Mouse (Mus musculus): ENCODE results near the gene Hmcn2. TPM values are rescaled to one million over a fixed set of nuclear protein-coding genes. Genes with fewer than 3 reads are reported as not detected.

Hmcn2 gene
- total and polyA plus RNA-seq, 3 experiments = 1.0 to 5.7 (median 2.1) TPM

GRCm38 (mm10) chr2:31473941-31474340 is 159.7 kb downstream of the Hmcn2 start:
- no peaks in the 10 kb centered on the region for H3K79me2 ChIP-seq (replicated peaks; ENCODE audit: control insufficient read depth, extremely low read depth, insufficient read depth, poor library complexity, severe bottlenecking)
- H3K9me3 ChIP-seq (replicated peaks; ENCODE audit: low read length) = peaks cover 5% of the 10 kb centered on the region
- TF ChIP-seq USF2 (conservative IDR thresholded peaks at IDR 0.05; ENCODE audit: low read depth, low read length) = no peak
- TF ChIP-seq JUN (IDR thresholded peaks at IDR 0.05; ENCODE audit: insufficient read depth, low read depth, low read length) = no peak
- no peak for TF ChIP-seq ELF1 (IDR thresholded peaks at IDR 0.05; ENCODE audit: low read depth, low read length)
- TF ChIP-seq SMC3 (IDR thresholded peaks at IDR 0.05; ENCODE audit: low read depth, low read length) = no peak
- TF ChIP-seq MAFK (IDR thresholded peaks at IDR 0.05; ENCODE audit: insufficient replicate concordance, low read length) = no peak
- TF ChIP-seq CTCF (conservative IDR thresholded peaks at IDR 0.05 in 1 of 2, IDR thresholded peaks at IDR 0.05 in 1 of 2; ENCODE audit: low read depth in 2 of 2, low read length in 2 of 2) = peak; percentile 55 to 64
- no peak for TF ChIP-seq UBTF (IDR thresholded peaks at IDR 0.05; ENCODE audit: low read depth, low read length)
- dilution Hi-C loops (cut with MboI; ENCODE audit: extremely low pct_ligation_motif_present, extremely low pct_unique_long_range_greater_than_20kb, low sequenced_read_pairs) = no loop called here
- peaks cover 12 to 74% of the 10 kb centered on the region in 2 experiments for H3K4me1 ChIP-seq (ENCODE audit: control insufficient read depth in 1 of 2, insufficient read depth in 2 of 2)
- in situ Hi-C loops (cut with MboI; ENCODE audit: low pct_ligation_motif_present, low pct_unique_long_range_greater_than_20kb, low sequenced_read_pairs) = loop anchor here (5.0 to 25.0 kb wide), 2 partner anchors 42 to 412 kb away; no protein-coding TSS in a partner anchor
- H3K4me2 ChIP-seq (ENCODE audit: insufficient read depth, low read depth, poor library complexity, severe bottlenecking) = no peak overlapping the region
- no peak overlapping the region for H3K4me3 ChIP-seq (replicated peaks in 1 of 3; ENCODE audit: low read depth in 2 of 3, low read length in 2 of 3, poor library complexity in 1 of 3)
- no peak overlapping the region for H3K27ac ChIP-seq (ENCODE audit: insufficient read depth, low read depth)
- no peak for DNase-seq (ENCODE audit: extremely low read depth)
- no peaks in the 10 kb centered on the region for H3K27me3 ChIP-seq (replicated peaks)
- peaks cover 5 to 54% of the 10 kb centered on the region in 2 experiments for H3K36me3 ChIP-seq (replicated peaks in 1 of 2; ENCODE audit: control insufficient read depth in 1 of 2, insufficient read depth in 1 of 2, low read length in 1 of 2)
- H3K9ac ChIP-seq (ENCODE audit: insufficient read depth, low read depth) = no peak overlapping the region

GRCm38 (mm10) chr2:31474686-31475085 is 160.5 kb downstream of the Hmcn2 start:
- Histone ChIP-seq H3K4me1 (ENCODE audit: control insufficient read depth in 1 of 2, insufficient read depth in 2 of 2) (peaks cover 12 to 66% of the 10 kb centered on the region in 2 experiments), H3K4me3 (replicated peaks in 1 of 3; ENCODE audit: low read depth in 2 of 3, low read length in 2 of 3, poor library complexity in 1 of 3) (no peak overlapping the region), H3K4me2 (ENCODE audit: insufficient read depth, low read depth, poor library complexity, severe bottlenecking) (no peak overlapping the region), H3K9ac (ENCODE audit: insufficient read depth, low read depth) (no peak overlapping the region), H3K79me2 (replicated peaks; ENCODE audit: control insufficient read depth, extremely low read depth, insufficient read depth, poor library complexity, severe bottlenecking) (no peaks in the 10 kb centered on the region), H3K36me3 (replicated peaks in 1 of 2; ENCODE audit: control insufficient read depth in 1 of 2, insufficient read depth in 1 of 2, low read length in 1 of 2) (peaks cover 10 to 62% of the 10 kb centered on the region in 2 experiments), H3K27me3 (replicated peaks) (no peaks in the 10 kb centered on the region), H3K9me3 (replicated peaks; ENCODE audit: low read length) (peaks cover 5% of the 10 kb centered on the region), H3K27ac (ENCODE audit: insufficient read depth, low read depth) (no peak overlapping the region)
- TF ChIP-seq JUND (conservative IDR thresholded peaks at IDR 0.05; ENCODE audit: low read depth, low read length) = no peak
- TF ChIP-seq MXI1 (IDR thresholded peaks at IDR 0.05; ENCODE audit: low read depth, low read length) = no peak
- TF ChIP-seq EP300 (IDR thresholded peaks at IDR 0.05; ENCODE audit: low read length) = no peak
- no peak for TF ChIP-seq USF1 (IDR thresholded peaks at IDR 0.05; ENCODE audit: low read depth, low read length)
- no peak for TF ChIP-seq RCOR1 (conservative IDR thresholded peaks at IDR 0.05; ENCODE audit: low read depth, low read length)
- no peak for TF ChIP-seq GABPA (IDR thresholded peaks at IDR 0.05; ENCODE audit: insufficient replicate concordance, low read depth, low read length)
- TF ChIP-seq ZNF384 (IDR thresholded peaks at IDR 0.05; ENCODE audit: low read depth, low read length) = no peak
- no peak for TF ChIP-seq TCF12 (IDR thresholded peaks at IDR 0.05; ENCODE audit: low read depth, low read length)
- TF ChIP-seq E2F4 (IDR thresholded peaks at IDR 0.05; ENCODE audit: insufficient replicate concordance, low read depth, low read length) = no peak
- no peak for TF ChIP-seq MEF2A (IDR thresholded peaks at IDR 0.05; ENCODE audit: borderline replicate concordance, low read depth, low read length)
- TF ChIP-seq MAX (IDR thresholded peaks at IDR 0.05; ENCODE audit: low read length) = no peak
- dilution Hi-C loops (cut with MboI; ENCODE audit: extremely low pct_ligation_motif_present, extremely low pct_unique_long_range_greater_than_20kb, low sequenced_read_pairs) (no loop called here), in situ Hi-C loops (cut with MboI; ENCODE audit: low pct_ligation_motif_present, low pct_unique_long_range_greater_than_20kb, low sequenced_read_pairs) (loop anchor here (5.0 to 25.0 kb wide), 3 partner anchors 42 to 412 kb away; no protein-coding TSS in a partner anchor)
- DNase-seq (ENCODE audit: extremely low read depth) = no peak
